Mouse (Mus musculus): ENCODE results near the gene Vdr.

The Vdr gene

DNA sequence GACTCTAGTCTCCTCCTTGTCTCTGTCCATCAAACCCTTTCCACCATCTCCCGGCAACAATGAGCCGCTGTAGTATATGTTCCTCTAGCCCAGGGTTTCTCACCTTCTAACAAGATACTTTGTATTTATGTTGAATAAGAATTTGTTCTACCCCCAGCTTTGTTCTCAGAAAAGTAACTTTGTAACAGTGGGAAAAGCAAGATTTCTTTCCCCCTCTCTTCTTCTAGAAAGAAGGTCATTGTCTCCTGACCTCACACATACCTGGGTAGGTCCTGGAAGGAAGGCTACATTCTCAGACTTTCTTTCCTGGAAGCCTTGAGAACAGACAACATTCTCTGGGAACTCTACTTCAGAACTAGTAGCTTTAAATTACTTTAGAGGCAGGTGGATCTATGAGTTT, at the start of gene Vdr:
TSS of gene Vdr (minus strand) at position 101 of the 400 bp plus-strand sequence.
- DNase-seq (ENCODE audit: low spot score): no peak

DNA sequence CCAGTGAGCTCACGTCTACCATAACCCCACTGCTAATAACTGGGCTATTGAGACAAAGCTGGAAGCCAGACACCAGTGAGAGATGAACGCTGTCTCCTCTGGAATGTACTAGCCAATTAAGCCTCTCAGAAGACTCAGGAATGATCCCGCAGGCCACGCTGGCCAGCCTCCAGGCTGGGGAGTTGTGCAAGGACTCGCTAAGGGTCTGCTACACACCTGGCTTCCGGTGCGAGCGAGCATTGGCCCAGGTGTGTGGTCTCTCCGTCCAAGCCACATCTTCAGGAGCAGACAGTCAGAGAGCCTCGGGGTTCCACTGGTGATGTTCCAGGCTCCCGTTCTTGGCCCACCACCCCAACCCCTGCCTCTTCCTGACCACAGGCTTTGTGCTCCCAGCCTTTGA, 46.0 kb upstream of the Vdr start:
- no peak for DNase-seq (ENCODE audit: low spot score)

DNA sequence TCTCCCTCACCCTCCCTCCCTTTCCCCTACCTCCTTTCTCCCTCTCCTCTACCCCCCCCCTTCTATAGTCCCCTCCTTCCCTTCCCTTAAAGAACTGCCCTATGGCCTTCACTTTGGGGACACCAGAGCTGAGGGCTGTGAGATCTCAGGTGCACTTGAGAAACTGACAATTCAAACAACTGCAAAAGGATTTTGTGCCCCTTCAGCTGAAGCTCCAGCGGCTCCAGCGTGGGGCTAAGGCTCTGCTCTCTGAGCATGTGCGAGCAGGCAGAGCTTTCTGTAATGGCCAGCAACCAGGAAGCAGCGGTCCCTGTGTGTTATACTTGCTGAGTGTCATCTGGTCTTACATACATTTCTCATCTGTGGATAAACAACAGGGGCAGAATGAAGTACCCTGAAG, 45.3 kb upstream of the Vdr start:
- no peak for DNase-seq (ENCODE audit: low spot score)

DNA sequence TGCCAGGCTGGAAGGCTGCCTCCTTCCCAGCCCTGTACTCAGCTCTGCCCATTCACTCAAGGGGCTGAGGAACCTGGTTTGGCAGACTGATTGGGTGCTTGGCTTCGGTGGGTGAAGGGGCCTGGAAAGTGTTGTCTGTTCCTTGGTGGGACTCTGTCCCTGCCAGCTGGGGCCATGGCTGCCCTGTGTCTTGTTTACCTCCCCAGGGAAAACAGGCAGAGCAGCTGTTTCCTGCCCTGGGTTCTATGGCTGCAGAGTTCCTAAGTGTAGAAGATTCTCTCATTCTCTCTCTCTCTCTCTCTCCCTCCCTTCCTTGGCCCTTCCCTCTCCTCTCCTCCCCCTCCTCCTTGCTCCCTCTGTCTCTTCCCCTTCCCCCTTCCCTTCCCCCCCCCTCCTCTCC, 44.9 kb upstream of the Vdr start:
- DNase-seq (ENCODE audit: low spot score): no peak

DNA sequence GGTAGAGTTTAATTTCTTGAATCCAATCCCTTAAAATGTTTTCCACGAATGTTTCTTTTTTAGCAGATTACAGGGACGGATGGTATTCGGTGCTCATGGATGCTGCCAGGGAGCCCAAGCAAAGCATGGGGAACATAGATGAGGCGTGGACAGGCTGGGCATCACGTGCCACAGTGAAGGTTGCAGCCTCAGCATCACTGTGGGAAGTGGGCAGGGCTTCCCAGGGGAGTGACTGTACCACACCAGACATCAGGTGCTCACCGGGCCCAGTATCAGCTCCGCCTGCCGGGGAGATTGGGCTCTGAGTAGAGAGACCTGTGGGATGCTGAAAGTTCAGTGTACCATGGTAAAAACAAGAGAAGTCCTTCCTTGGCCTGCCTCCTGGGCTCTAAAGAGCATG, 44.2 kb upstream of the Vdr start:
- no peak for DNase-seq (ENCODE audit: low spot score)

DNA sequence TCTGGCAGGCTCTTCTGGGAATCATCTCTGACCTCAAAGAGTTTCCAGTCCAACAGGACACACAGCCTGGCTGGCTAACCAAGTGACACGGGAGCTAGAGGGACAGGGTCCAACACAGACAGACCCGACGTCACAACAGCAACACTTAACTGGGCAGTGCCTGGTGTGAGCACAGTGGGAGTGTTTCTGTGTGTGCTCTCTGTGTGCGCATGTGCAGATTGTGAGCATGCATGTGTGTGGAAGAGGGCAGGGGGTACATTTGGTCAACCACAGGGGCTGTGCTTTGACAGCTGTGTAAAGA, 42.4 kb upstream of the Vdr start:
- no peak for DNase-seq (ENCODE audit: low spot score)

DNA sequence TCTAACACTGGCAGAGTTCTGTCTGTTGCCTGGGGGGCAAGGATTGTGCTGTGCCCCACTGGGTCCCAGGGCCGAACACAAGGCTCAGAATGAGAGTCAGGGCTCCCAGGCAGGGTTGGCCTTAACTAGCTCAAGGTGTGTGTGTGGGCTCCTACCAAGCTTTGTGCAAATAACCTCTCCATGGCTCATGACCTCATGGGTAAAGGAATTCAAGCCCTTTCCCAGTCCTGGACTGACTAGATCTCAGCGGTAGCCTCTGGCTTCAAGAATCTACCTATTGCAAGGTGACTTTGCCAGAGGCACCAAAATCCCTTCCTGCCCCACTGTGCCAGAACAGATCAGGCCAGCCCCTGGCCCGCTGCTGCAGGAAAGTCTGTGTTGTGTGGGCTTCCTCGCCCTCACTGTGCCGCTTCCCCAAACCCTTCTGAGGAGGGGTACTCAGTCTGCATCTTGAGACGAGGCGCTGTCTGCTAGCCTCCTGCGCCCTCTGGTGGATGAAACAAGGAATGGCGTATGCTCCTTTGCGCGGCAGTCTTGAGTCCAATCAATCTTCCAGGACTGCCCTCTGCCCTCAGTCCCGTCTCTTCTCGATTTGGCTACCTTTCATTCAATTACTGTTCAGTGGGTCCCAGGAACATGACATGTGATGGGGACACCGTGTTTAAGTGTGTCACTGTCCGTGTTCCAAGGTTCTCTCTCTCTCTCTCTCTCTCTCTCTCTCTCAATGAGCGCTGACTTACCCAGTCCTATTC, 41.9 kb upstream of the Vdr start:
- DNase-seq (ENCODE audit: low spot score): peak; percentile 54

DNA sequence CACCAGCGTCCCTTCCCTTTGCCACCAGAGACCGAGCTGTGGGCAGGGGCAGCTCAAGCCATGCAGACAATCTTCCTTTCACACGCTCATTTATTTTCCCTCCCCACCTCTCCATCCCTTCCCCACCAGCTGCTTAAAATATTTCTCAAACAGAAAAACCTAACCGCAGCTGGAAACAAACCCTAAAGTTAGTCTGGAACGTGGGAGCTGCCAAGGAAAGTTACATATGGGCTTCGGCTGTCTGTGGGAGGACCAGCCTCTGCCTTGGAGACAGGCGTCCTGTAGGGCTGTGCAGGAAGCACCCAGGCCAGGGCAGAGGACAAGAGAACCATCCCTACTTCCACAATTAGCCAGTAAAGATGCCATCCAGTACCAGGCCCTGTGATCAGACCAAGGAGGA, 39.8 kb upstream of the Vdr start:
- DNase-seq (ENCODE audit: low spot score): no peak

DNA sequence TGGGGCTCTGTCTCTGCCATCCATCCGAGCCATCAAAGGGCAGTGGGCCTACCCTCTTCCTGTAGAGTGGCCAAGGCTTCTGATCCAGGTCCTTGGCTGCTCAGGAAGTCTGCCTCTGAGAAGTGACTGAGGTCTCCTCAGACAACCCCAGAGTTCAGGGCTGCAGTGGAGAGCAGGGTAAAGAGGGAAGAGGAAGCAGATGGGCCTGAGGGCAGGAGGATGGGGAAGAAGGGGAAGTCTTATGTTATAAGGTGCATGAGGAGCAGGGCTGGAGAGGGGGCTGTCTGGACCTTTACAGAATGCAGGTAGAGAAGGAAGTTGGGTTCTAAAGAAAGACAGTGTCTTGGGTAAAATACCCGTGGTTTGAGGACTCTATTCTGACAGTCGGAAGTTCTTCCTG, 39.3 kb upstream of the Vdr start:
- DNase-seq (ENCODE audit: low spot score): no peak

DNA sequence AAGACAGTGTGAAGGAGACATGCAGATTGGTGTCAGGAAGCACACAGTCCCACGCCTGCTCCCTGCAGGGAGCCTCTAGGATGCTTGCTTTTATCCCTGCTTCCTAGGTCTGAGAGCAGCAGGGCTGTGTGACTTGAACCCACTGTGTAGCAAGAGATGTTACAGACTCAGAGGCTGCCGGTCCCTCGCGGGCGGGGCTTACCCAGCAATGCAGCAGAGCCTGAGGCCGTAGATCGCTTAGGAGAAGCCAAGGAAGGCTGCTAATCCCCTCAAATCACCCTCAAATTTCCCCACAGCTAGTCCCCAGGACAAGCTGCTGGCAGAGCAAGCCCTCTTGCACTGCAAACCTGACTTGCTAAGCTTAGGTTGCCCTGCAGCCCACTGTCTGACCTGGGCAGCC, 38.3 kb upstream of the Vdr start:
- no peak for DNase-seq (ENCODE audit: low spot score)

DNA sequence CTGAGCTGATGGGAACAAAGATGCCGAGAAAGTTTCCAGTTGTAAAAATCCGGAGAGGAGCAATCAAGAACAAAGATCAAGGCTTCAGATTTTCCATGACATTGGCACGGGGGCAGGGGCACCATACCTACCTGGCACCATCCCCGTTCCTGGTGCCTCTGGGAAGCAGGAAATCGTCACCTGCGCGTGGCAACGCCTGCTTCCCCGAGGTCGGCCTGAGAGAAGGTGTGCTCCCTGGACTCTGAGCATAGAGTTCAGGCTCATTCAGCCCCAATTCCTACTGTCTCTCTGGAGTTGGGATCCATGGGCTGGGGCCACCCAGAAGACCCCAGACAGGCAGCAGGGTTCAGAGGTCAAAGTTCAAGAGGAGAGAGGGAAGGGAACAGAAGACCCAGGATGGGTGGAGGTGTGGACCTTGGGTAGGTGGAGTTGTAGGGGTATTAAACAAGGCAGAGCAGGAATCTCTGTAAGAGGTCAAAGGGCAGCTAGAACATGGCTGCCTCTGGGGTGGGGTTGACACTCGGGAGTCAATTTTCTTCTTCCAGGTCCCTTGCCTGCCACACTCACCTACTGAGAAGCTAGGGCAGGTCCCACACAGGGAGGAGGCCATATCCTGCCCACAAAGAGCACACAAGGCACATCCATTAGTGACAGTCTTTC, 35.4 kb upstream of the Vdr start:
- no peak for DNase-seq (ENCODE audit: low spot score)

DNA sequence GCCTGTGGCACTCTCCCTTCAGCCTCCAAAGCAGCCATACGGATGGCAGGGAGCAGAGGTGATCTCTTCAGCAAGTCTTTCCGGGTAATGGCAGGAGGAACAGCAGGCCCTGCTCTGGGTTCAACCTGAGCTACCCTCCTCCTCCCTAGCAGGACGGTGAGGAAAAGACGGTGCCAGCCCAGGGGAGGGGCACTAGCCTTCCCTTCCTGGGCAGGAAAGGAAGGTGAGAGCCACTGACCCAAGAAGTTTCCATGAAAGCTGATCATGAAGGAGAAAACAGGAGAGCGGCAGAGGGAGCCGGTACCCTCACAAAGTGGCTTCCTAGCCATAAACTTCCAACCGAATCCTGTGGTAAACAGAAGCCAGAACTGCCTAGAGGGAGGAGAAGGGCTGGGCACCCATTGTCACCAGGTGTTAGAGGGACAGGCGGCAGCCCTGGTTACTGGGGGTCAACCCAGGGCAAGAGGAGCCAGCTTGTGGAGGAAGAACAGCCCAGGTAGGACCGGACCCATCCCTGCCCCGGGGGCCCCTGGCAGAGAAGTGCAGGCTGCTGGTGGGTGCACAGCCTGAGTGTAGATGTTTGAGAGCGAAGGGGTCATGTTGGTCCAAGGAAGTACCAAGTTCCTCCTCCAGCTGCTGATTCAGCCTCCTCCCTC, 34.6 kb upstream of the Vdr start:
- no peak for DNase-seq (ENCODE audit: low spot score)

DNA sequence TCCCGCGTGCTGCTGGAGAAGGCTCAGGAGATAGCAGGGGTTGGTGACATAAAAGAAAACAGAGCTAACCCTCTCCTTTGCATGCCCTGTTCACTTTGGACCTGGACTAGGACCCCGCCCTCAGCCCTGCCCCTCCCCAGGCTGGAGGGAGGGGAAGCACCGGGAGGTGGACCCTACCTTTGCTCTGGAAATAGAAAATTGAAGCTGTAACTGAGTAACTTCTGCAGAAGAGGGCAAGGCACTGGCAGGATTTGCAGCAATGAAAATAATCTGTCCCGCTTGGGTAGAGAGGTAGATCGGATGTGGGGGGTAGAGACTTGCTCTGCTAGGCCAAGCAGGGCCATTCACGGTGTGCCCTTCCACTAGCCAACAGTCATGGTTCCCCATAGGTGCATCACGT, 32.9 kb upstream of the Vdr start:
- no peak for DNase-seq (ENCODE audit: low spot score)

DNA sequence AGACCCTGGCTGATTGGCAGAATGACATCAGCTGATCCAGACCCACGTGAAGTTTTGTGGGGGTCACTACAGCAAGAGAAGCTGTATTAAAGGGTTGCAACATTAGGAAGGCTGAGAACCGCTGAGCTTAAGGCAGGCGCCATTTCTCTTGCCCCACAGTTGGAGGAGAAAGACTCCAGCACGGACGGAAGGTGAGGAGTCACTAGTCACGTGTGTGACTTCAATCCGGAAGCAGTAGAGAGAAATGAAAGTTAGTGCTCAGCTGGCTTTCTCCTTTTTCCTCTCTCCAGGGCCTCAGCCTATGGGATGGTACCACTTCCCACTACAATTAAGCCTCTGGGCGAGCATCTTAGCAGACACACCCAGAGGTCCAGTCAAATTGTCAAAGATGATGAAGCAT, 32.1 kb upstream of the Vdr start:
- DNase-seq (ENCODE audit: low spot score): no peak

DNA sequence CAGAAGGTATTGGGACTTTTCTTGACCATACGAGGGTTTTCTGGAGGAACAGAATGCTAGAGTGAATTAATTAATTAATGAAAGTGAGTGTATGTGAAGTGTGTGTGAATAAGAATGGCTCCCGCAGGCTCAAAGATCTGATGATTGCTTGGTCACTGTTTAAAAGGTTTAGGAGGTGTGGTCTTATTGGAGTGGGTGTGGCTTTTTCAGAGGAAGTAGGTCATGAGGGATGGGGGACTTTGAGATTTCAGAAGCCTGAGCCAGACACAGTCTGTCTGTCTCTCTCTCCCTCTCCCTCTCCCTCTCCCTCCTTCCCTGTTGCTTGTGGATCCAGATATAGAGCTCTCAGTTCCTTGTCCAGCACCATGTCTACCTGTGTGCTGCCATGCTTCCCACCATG, 30.9 kb upstream of the Vdr start:
- DNase-seq (ENCODE audit: low spot score): no peak

DNA sequence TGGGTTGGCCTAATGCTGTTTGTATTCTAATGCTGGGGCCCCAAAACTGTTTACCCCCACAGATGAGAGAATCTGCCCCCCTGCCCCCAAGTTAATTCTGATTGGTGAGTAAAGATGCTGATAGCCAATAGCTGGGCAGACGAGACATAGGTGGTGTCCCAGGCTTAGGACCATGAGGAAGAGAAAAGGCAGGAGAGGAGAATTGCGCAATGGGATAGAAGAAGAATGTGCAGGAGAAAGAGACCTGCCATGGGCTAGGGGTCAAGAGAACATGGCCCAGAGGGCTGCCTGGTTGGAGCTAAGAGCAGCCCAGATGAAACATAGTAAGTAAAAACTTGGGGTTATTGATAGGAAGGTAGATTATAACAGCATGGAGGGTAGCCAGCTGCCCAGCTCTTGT, 29.7 kb upstream of the Vdr start:
- no peak for DNase-seq (ENCODE audit: low spot score)

DNA sequence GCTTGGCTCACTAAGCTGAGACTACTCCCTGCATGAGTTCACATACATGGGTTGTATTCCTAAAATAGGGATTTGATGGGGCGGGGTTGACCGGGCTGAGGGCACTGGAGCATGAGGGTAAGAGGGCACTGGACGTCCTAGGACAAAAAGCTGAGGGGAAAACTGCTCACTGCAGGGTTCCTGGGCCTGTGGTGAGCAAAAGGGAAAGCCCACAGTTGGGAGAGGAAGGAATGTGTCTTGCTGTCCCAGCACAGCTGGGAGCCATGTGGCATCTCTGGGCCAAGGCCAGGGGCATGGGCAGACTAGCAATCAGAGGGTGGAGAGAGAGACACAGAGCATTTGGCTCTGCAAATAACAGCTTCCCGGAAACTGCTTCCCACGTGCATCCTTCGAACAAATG, 28.1 kb upstream of the Vdr start:
- DNase-seq (ENCODE audit: low spot score): no peak

DNA sequence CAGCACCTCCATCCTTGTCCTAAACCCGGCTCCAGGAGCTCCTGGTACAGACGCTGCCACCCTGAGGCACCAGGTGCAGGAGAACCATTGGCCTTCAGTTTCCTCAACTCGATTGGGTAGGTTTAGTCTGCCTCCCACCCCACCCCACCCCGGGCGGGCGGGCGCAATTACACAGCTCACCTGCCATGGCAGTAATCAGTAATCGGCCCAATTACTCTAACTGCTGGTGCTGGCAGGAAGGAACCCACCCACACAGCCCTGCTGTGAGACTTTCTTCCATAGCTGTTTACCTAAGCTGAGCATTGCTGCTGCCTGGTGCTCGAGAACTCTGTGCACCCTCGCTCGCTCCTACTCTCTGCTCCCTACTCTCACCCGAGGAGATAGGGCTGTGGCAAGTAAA, 22.0 kb upstream of the Vdr start:
- DNase-seq (ENCODE audit: low spot score): no peak

DNA sequence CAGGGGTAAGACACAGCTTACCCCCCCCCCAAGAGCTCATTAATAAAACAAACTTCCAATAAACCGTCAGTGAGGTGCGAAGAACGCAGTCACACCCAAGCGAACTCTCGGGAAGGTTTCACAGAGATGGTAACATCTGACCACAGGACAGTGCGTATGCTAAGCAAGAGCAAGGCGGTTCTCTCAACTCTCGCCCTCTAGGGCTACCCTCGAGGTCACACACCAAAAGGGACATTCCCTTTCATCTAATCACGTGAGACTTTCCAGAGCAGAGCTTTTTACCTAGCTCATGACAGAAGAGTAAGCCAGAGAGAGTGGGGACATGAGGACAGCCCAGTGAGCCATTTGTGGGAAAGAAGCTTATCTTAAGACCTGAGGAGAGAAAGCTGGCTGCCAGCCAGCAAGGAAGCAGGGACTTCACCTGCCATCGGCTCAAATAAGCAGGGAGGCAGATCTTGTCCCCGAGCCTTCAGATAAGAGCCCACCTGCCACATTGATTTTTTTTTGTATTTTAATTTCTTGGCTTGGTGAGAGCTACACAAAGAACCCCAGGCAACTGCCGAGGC, 18.9 kb upstream of the Vdr start:
- no peak for DNase-seq (ENCODE audit: low spot score)

DNA sequence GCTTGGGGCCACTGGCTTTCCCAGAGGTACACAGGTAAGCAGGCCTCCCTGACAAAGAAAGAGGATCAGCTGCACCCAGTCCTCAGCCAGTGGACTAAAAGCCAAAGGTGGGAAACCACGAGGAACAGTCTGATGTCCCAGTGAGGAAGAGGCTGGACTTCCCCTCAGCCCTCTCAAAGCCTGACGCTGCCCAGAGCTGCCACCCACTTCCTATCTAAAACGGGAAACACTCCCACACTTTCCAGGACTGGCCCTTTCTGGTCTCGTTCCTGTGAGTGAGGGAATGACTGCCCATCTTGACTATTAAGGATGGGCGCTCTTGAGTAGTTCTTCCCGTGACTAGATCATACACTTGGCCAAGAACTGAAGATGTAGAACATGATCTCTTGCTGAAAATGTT, 17.4 kb upstream of the Vdr start:
- no peak for DNase-seq (ENCODE audit: low spot score)

DNA sequence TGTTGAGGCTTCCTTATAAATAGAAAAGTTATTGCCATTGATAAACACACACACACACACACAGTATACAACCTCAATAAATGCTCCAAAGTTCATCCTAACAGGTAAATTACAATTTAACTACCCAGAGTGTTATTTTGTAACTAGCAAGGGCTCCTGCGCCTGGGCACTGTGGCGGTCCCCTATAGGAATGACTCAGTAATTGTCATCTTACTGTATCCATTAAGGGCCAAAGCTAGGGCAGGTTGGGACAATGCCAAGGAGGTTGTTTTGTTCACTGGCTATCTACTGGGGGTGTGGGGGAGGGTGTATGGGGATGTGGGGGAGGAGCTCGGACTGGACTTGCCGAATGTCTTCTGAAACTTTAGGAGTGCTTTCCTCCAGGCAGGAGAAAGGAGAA, 16.6 kb upstream of the Vdr start:
- DNase-seq (ENCODE audit: low spot score): no peak

DNA sequence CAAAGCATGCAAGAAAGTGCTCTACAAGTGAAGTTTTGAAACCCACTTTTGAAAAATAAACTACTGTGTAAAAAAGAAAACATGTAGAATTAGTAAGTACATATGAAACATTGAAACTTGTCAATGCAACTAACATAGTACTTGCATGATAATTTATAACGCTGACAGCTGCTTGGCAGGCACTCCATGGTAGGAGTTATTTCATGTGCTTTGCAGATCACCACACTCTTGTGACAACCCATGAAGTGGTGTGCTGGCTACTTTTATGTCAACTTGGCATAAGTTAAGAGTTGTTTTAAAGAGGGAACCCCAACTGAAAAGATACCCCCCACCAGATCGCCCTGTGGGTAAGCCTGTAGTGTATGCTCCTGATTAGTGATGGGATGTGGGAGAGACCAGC, 12.0 kb upstream of the Vdr start:
- no peak for DNase-seq (ENCODE audit: low spot score)

DNA sequence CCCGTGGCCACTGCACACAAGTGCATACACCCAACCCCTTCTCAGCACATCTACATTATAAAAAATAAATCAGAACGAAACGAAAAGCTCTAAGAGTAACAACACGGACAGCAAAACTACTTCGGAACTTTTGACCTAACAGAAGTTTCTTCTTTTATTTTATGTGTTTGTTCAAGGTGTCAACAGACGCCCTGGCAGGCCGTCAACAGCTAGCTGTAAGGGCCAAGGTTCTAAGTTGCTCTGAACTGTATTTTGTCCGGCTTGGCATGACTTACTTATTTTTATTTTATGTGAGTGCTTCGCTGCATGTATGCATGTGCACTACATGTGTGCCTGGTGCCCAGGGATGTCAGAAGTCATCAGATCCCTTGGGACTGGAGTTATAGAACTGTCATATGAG, 11.4 kb upstream of the Vdr start:
- DNase-seq (ENCODE audit: low spot score): no peak

DNA sequence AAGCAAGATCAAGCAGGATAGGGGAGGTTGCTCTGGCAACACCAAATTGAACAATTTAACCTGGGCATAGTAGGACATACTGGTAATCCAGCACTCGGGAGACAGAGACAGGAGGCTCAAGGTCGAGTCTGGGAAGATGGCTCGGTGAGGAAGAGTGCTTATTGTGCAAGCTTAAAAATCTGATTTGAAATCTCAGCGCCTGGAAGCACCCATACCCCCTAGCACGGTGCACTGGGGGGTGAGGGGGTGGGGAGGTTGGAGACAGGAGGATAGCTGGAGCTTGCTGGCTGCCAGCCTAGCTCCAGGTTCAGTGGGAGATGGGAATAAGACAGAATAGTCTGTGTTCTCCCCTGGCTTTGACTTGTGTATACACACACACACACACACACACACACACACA, 9.9 kb upstream of the Vdr start:
- DNase-seq (ENCODE audit: low spot score): no peak
